Mouse (Mus musculus) forebrain, embryonic 10.5 days (tissue): ENCODE results near the gene Syna. TPM values are rescaled to one million over a fixed set of nuclear protein-coding genes. Genes with fewer than 3 reads are reported as not detected.

Source experiments
- DNase-seq: peaks from one replicate; pipeline ENCODE4 v3.0.0-alpha.2; 2017; ENCODE audit warnings: low spot score; ENCODE audit errors: extremely low spot score
- H3K27ac ChIP-seq: fragments of 300-500 bp; sonication (generic); 2 replicates; pipeline ENCODE4 v1.5.1; 2016; ENCODE audit warnings: mild to moderate bottlenecking
- H3K27me3 ChIP-seq: fragments of 300-500 bp; sonication (generic); 2 replicates; pipeline ENCODE4 v1.6.1; 2016; ENCODE audit warnings: mild to moderate bottlenecking; ENCODE audit not compliant: poor library complexity, severe bottlenecking
- H3K36me3 ChIP-seq: fragments of 300-500 bp; sonication (generic); replicated peaks from 2 replicates; pipeline ENCODE4 v1.6.1; 2016; ENCODE audit warnings: mild to moderate bottlenecking, moderate library complexity
- H3K4me1 ChIP-seq: fragments of 300-500 bp; sonication (generic); 2 replicates; pipeline ENCODE4 v1.6.1; 2016
- H3K4me3 ChIP-seq: fragments of 300-500 bp; sonication (generic); 2 replicates; pipeline ENCODE4 v1.5.1; 2016; ENCODE audit warnings: mild to moderate bottlenecking, moderate library complexity
- H3K9me3 ChIP-seq: fragments of 300-500 bp; sonication (generic); 2 replicates; pipeline ENCODE4 v1.6.1; 2016; ENCODE audit warnings: mild to moderate bottlenecking, moderate library complexity
- WGBS: fragments of 180-500 bp; shearing (Covaris S2); methylation state at CpG from one replicate; pipeline ENCODE4 v1.1.7; 2016; 5-methylcytosine and 5-hydroxymethylcytosine counted together
- polyA plus RNA-seq: library from polyadenylated mRNA; unstranded; fragments of >200 nt; fragmentation: Nextera tagmentation; extraction: Ambion mirVana; gene quantifications from 2 replicates; pipeline ENCODE4 v1.2.1, GENCODE M21; 2016

Syna gene
- polyA plus RNA-seq, 1 experiment from 2014 or later = not detected

DNA sequence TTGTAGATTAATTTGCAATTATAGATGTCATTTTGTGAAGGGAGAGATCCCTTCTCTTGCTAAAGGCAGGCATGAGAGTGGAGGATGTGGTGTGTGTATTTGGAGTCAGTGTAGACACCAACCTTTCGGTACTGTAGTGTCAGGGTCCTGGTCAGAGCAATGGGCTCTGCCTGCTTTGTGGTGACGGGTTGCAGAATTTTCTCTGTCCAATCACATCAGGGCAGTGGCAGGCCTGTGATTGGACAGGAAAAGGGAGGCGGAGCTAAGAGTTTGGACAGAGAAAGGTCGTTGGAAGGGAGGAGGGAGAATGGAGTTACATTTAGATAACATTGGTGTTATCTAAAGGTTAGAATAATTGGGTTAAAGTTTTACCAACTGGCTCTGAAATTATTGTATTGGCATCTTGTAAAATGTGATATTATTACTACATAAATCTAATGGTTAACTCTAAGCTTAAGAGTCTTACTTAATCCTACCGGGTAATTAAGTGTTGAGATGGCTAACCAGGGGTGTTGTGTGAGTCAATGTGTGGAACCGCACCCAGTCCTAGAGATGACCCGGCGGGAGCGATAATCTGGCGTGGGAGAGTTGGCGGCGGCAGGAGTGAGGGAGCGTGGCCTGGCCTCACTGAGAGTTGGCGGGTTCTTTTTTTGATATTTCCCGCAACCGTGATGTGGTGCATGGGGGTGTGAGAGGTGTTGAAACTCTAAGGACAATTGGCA is 640 bp upstream of the Syna start:
- H3K36me3 ChIP-seq = no peaks in the 10 kb centered on the region
- DNase-seq = no peak
- peaks cover 7% of the 10 kb centered on the region for H3K4me1 ChIP-seq
- WGBS = 79% methylated on average over 16 of the region's 16 CpGs
- no peaks in the 10 kb centered on the region for H3K9me3 ChIP-seq
- no peak overlapping the region for H3K27ac ChIP-seq
- no peaks in the 10 kb centered on the region for H3K27me3 ChIP-seq
- no peak overlapping the region for H3K4me3 ChIP-seq

DNA sequence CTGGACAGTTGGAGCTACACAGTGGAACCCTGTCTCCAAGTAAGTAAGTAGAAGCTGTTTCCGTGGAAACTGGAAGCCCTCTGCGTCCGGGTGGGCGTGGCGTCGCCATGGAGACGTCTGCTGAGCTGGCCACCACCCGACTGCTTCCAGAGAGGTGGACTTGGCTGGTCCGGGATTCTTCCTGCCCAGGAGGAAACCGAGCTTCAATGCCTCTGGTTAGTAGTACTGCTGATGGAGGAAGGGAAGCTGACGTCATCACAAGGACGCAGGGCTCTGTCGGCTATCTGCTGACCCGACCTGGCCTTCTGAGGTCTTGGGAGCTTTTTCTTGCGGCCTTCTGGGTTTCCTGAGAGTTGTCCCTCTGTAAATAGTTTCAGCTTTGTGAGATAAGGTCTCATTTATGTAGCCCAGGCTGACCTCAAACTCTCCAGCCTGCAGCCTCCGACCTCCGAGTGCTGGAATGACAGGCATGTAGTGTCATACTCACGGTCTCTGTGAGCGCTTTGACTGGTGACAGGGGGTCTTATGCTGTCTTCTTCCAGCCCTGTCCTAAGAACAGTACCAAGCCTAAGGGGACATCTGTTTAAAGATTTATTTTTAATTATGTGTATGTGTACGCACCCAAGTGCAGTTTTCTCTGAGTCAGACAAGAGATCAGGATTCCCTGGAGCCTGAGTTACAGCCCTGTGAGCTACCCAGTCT is 4.4 kb downstream of the Syna start:
- peaks cover 39% of the 10 kb centered on the region for H3K4me1 ChIP-seq
- peak overlapping the region; percentile 41 for H3K4me3 ChIP-seq
- peak; percentile 87 for DNase-seq
- H3K27ac ChIP-seq = peak overlapping the region; percentile 77
- H3K36me3 ChIP-seq = 0 out of 2 replicates have a peak, but pooled peaks cover under 1% of the 10 kb centered on the region
- 16% methylated on average over 20 of the region's 20 CpGs for WGBS
- H3K9me3 ChIP-seq = no peaks in the 10 kb centered on the region
- H3K27me3 ChIP-seq = no peaks in the 10 kb centered on the region

DNA sequence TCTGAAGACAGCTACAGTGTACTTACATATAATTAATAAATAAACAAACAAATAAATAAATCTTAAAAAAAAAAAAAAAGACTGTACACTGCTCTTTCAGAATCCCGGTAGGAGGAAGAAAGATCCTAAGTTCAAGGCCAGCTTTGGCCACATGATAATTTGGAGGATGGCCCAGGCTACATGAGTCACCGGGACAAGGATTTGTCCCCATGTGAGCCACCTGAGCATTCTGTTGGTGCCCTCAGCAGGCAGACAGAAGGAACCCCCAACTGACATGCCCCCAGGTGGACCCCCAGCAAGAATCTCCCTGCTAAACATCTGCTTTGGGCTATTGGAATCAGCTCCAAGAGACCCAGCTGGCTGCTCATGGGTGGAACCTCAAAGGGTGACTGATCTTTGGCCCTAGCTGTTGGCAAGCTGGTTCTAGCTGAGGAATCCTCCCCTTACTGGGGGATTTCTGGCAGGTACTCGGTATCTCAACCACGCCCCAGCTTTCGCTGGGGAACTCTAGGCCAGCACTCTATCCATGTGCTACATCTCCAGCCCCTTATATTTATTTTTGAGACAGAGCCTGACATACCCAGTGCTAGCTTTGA is 5.9 kb downstream of the Syna start:
- H3K4me1 ChIP-seq = peaks cover 51% of the 10 kb centered on the region
- WGBS = 89% methylated on average over 5 of the region's 5 CpGs
- no peak overlapping the region for H3K27ac ChIP-seq
- no peak overlapping the region for H3K4me3 ChIP-seq
- H3K27me3 ChIP-seq = no peaks in the 10 kb centered on the region
- DNase-seq = no peak
- no peaks in the 10 kb centered on the region for H3K9me3 ChIP-seq
- H3K36me3 ChIP-seq = peaks cover 3% of the 10 kb centered on the region; the same call in 1 of the 2 replicates

DNA sequence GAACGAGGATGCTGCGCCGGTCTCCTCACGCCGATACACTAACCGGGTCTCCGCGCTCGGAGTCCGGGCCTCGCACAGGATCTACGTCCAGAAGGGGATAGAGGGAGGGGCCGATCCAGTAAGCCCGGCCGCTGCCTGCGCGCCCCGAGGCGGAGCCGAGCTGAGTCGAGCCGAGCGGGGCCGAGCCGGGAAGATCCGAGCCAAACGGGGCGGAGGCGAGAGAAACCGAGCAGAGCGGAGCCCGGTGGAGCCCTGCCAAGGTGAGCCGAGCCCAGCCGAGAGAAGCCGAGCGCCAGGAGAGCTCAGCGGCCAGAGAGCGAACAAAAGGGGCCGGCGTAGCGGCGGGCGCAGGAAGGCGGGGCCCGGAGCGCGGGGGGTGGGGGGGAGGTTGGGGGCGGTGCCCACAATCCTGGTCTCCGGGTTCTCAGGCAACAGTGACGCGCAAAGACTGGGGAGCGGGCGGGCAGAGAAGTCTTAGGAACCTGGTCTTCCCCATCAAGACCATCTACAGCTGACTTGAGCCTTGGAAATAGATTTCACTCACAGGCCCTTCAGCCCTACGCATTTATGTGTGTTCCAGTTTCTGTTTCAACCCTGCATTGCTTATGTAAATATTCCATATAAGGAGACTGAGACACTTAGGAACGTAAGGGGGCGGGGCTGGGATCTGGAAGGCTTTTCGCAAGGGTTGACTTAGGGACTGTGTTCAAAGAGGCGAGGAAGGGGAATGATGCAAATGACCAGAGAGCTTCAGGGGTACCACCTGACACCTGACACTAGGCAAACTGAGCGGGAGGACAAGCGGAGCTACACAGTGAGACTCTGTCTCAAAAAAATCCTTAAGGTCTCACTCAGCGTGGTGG is 7.6 kb downstream of the Syna start, which contains the start of gene Clip2:
TSS of gene Clip2 (minus strand) at position 325 of the 863 bp plus-strand sequence.
- Histone ChIP-seq H3K36me3 (peaks cover 3% of the 10 kb centered on the region), H3K4me3 (peak within 1 kb of the TSS; percentile 94), H3K27ac (peak within 1 kb of the TSS; percentile 95), H3K4me1 (peaks cover 58% of the 10 kb centered on the region), H3K9me3 (no peaks in the 10 kb centered on the region), H3K27me3 (no peaks in the 10 kb centered on the region)
- peak; percentile 92 for DNase-seq
- under 1% methylated on average over 61 of the region's 61 CpGs for WGBS

DNA sequence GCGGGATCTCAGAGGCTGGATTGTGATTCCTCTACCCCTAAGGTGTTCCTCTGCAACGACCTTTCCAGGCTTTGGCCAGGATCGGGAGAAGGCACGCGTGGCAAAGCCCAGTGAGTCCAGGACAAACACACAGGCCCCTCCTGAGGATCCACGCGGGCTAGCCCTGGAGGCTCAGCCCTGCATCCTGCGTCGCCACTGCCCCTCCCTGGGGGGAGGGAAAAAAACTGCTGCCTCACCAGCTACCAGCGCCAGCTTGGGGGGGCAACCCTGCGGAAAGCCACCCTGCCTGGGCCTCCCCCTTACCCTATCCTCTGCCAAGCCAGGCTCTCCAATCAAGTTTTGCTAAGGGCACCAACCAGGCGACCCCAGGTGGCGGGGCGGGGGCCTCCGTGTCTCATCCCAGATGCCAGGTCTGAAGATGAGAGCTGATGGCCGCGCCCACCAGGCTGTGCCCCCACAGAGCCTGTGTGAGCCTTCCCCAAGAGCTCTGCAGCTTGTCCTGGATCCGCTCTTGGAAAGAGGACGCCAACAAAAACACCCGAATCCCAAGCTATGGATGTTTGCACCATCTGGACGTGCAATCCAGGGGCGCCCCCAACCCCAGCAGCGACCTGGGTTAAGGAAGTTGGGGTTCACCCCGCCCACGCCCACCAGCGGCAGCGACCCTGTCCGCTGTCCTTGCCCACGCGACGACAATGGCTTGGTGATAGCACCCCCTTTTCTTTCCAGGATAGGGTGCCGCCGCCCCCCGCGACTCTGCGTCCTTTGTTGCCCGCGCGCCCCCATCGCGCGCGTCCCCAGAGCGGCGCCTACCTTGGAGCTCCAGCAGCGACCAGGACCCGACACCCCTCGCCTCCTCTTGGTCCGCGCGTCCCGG is 8.5 kb downstream of the Syna start:
- 2% methylated on average over 52 of the region's 52 CpGs for WGBS
- H3K9me3 ChIP-seq = no peaks in the 10 kb centered on the region
- peaks cover 58% of the 10 kb centered on the region for H3K4me1 ChIP-seq
- DNase-seq = peak; percentile 37
- H3K27ac ChIP-seq = peak overlapping the region; percentile 95
- peaks cover 3% of the 10 kb centered on the region for H3K36me3 ChIP-seq
- H3K27me3 ChIP-seq = no peaks in the 10 kb centered on the region
- H3K4me3 ChIP-seq = peak overlapping the region; percentile 94

DNA sequence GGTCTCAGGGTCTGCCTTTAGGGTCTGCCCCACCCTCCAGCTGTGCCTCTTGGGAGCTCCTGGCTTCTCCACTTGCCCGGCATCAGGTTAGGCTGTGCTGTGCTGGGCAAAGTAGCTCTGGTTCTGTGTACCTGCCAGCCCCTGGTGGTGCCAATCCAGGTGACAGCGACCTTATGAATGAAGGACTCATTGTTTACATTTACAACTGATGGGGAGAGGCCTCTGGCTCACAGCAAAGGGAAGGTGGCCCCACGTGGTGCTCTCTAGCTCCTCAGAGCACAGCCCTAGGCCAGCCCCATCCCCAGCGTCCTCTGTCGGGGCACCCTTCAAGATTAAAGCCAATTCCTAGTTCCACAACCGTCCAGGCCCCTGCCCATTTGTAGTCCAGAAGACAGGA is 9.1 kb downstream of the Syna start:
- H3K27me3 ChIP-seq = no peaks in the 10 kb centered on the region
- H3K4me1 ChIP-seq = peaks cover 53% of the 10 kb centered on the region
- WGBS = 15% methylated on average over 6 of the region's 6 CpGs
- H3K4me3 ChIP-seq = peak overlapping the region; percentile 94
- peak overlapping the region; percentile 95 for H3K27ac ChIP-seq
- H3K9me3 ChIP-seq = no peaks in the 10 kb centered on the region
- peaks cover 3% of the 10 kb centered on the region for H3K36me3 ChIP-seq
- no peak for DNase-seq

DNA sequence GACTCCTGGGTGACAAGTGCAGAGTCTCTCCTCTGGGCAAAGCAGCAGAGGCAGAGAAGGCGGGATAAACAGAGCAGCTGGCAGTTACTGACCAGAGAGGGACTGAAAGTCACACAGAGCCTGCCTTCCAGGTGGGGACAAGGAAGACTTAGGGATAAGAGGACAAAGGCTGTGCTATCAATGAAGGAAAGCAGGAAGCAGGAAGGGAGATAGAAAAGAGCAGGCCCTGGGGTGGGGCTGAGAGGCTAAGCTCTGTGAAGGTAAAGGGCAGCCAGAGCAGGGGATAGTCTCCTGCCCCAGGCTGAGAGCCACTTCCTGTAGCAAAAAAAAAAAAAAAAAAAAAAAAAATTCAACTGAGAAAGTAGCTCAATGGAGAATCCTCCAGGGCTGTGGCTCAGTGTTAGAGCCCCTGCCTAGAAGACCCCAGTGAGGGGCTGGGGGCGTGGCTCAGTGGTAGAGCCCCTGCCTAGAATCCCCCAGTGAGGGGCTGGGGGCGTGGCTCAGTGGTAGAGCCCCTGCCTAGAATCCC is 10.3 kb downstream of the Syna start:
- Histone ChIP-seq H3K27ac (no peak overlapping the region), H3K4me3 (peak overlapping the region; percentile 94; the same call in 1 of the 2 replicates), H3K36me3 (peaks cover 3% of the 10 kb centered on the region), H3K9me3 (no peaks in the 10 kb centered on the region), H3K27me3 (no peaks in the 10 kb centered on the region), H3K4me1 (peaks cover 45% of the 10 kb centered on the region)
- DNase-seq = no peak
- WGBS = 78% methylated on average over 3 of the region's 3 CpGs

DNA sequence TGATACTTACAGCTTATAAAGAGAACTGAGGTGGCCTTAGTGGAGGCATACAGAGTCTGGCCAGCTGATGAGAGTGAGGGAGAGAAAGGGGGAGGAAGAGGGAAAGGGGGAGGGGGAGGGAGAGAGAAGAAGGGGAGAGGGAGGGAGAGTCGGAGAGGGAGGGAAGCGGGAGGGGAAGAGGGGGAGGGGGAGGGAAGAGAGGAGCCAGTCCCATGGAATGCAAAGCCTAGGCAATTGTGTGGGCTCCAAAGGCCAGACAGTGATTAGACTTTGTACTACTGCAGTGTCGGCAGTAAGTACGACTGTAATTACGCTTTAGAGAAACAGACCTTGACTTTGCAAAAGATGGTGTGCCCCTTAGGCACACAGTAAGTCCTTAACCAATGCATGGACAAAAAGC is 11.7 kb downstream of the Syna start:
- Histone ChIP-seq H3K4me1 (peaks cover 48% of the 10 kb centered on the region), H3K27me3 (no peaks in the 10 kb centered on the region), H3K27ac (no peak overlapping the region), H3K4me3 (no peak overlapping the region), H3K36me3 (peaks cover 10% of the 10 kb centered on the region), H3K9me3 (no peaks in the 10 kb centered on the region)
- no peak for DNase-seq
- WGBS = 86% methylated on average over 5 of the region's 5 CpGs

DNA sequence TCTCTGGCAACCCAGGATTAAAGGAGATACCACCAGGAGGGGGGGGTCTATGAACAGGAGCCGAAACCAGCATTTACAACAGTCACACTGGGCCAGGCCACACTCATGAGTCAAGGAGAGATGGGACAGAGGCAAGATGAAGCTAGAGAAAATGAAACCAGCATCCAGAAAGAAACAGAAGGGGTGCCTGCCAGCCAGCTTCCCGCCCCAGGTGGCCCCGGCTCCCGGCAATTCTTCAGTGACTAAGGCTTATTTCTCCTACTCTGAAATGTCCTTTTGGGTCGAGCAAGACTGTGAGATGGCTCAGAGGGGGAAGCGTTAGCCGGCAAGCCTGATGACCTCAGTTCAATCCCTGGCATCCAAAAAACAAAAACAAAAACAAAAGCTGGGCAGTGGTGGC is 13.2 kb downstream of the Syna start:
- WGBS = 94% methylated on average over 7 of the region's 7 CpGs
- peaks cover 44% of the 10 kb centered on the region for H3K4me1 ChIP-seq

DNA sequence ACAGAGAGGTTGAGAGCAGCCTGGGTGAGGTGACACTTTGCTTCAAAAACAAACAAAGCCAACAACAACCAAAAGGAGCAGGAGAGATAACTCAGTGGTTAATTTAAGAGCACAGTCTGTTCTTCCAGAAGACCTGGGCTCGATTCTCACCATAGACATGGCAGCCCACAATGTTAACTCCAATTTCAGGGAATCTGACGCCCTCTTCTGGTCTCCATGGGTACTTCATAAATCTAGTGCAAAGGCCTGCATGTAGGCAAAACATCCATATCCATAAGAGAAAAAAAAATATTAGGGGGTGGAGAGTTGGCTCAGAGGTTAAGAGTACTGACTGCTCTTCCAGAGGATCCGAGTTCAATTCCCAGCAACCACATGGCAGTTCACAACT is 14.7 kb downstream of the Syna start:
- H3K27ac ChIP-seq = no peak overlapping the region
- peaks cover 45% of the 10 kb centered on the region for H3K4me1 ChIP-seq
- peaks cover 10% of the 10 kb centered on the region for H3K36me3 ChIP-seq
- H3K4me3 ChIP-seq = no peak overlapping the region
- no peaks in the 10 kb centered on the region for H3K27me3 ChIP-seq
- DNase-seq = no peak
- 64% methylated on average over 3 of the region's 3 CpGs for WGBS
- no peaks in the 10 kb centered on the region for H3K9me3 ChIP-seq

More for the DNA sequence above, 13.2 kb downstream of the Syna start:
- peaks cover 10% of the 10 kb centered on the region for H3K36me3 ChIP-seq
- DNase-seq = no peak
- no peaks in the 10 kb centered on the region for H3K27me3 ChIP-seq
- H3K9me3 ChIP-seq = no peaks in the 10 kb centered on the region
- no peak overlapping the region for H3K27ac ChIP-seq
- H3K4me3 ChIP-seq = no peak overlapping the region

DNA sequence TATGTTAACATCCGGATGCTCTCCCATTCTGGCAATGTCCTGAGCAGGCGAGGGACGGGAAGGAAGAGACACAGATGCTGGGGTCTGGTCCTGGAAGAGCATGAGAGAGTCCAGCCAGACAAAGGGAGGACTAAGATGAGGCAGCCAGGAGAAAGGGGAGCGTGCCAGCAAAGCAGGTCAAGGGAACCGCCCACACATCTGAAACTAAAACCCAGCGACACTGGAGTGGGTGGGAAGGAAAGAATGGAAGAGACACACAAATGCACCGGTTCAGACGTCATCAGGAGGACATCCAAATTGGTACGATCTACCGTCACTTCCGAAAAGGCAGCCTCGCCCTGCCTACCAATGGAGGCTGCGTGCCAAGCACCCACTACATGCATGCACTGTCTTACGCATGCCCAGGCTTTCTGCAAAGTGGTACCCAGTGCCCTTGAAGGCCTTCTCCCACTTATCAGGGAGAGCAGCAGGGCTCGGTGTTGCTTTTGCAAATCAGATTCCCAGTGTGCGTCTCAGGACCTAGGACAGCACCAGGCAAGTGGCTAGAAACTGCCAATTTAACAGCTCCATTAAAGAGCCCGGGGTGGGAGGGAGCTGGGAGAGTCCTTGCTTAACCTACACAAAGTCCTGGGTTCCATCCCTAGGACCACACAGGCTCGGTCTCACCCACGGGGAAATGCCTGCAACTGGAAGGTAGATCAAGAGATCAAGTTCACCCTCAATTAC is 15.3 kb downstream of the Syna start:
- Histone ChIP-seq H3K4me3 (no peak overlapping the region), H3K4me1 (peaks cover 46% of the 10 kb centered on the region), H3K27me3 (no peaks in the 10 kb centered on the region), H3K36me3 (peaks cover 10% of the 10 kb centered on the region), H3K9me3 (no peaks in the 10 kb centered on the region), H3K27ac (peak overlapping the region; percentile 17; the same call in 1 of the 2 replicates)
- 69% methylated on average over 19 of the region's 19 CpGs for WGBS
- no peak for DNase-seq
